Mouse (Mus musculus): Measurements from ENCODE around the gene Rpl28. TPM values are rescaled to one million over a fixed set of nuclear protein-coding genes. Genes with fewer than 3 reads are reported as not detected.

Gene Rpl28
- polyA plus RNA-seq (2014; fragmentation: Nextera tagmentation; extraction: Ambion mirVana): 203 and 220 TPM in 2 replicates

DNA sequence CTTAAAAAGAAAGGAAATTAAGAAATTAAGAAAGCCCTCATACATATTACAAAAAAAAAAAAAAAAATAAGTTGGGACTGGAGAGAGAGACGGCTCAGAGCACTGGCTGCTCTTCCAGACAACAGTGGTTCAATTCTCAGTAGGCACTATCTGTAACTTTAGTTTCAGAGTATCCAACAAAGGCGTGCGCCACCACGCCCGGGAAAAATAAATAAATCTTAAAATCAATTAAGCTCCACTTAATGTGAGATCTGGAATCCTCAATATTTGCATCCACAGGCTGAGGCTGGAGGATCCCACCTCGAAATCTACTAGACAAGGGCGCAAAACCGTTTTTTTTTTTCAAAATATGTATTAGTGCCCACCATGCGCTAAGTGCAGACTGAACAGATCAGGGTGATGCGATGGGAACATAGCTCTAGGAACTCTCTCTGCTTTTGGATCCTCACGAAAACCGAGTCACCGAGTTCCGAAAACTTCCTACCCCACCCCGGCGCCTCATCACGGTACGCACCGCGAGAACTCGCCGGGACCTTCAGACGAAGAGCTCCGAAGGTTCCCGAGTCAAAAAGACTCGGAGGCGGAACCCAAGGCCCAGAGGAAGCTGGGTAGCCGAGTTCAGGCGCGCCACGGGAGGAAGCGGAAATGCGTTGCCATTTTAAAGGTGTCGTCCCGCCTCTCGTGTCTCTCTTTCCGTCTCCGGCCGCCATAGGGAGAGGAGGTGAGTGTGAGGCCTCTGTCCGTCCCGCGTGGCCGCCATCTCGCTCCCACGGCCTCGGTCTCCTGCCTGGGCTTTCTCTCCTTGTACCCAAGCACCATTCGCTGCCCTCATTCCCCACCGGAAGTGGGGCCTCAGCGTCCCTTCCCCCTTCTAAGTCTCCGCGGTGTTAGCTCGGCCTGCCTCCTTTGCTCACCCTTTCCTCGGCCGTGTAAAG, at the start of gene Rpl28:
Rpl28 (plus strand) TSS at position 597 of the 935 bp plus-strand sequence.
- H3K9me3 ChIP-seq (ENCODE audit: control insufficient read depth, low read length): no peaks in the 10 kb centered on the region
- DNase-seq (ENCODE audit: low spot score) (peak; percentile 96), ATAC-seq (replicated peaks; ENCODE audit: low FRiP score) (peak; percentile 91)
- peak within 1 kb of the TSS; percentile 61 for H3K4me3 ChIP-seq (ENCODE audit: low read depth, low read length)
- H3K27me3 ChIP-seq (ENCODE audit: control insufficient read depth, insufficient read depth, low read length): peaks cover 8% of the 10 kb centered on the region; the same call in 1 of the 2 replicates
- peaks cover 12% of the 10 kb centered on the region; the same call in 1 of the 2 replicates for H3K4me1 ChIP-seq (replicated peaks; ENCODE audit: control insufficient read depth, insufficient read depth, low read length)
- peak within 1 kb of the TSS; percentile 72 for H3K9ac ChIP-seq (ENCODE audit: low read length)
- peaks cover 16% of the 10 kb centered on the region for H3K36me3 ChIP-seq (ENCODE audit: control insufficient read depth, insufficient read depth, low read length)
- H3K27ac ChIP-seq (ENCODE audit: low read depth, low read length): peak within 1 kb of the TSS; percentile 87
- H3K4me2 ChIP-seq (ENCODE audit: low read depth, low read length, severe bottlenecking): peak within 1 kb of the TSS; percentile 88
- 2% methylated on average over 54 of the region's 54 CpGs for WGBS

DNA sequence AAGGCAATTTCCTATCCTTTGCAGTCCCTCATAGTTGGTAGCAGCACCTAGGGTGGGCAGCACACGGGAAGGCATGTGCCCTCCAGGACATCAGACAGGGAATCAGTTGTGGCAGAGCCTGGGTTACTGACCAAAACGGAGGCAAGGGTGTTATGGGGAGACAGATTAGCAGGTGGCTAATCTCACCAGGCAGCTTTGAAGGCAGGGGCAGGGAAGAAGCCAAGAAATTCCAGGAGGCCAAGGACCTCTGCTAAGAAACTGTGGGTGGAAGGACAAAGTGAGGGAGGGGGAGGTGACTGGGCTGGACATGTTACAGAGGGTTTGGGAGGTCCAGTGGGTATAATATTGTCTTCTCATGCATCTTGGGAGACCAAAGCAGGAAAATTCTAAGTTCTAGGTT, 49.3 kb upstream of the Rpl28 start:
- no peak overlapping the region for H3K27ac ChIP-seq (ENCODE audit: low read depth, low read length)
- ATAC-seq (replicated peaks; ENCODE audit: low FRiP score) (no peak), DNase-seq (ENCODE audit: low spot score) (no peak)
- WGBS: 80% methylated on average over 2 of the region's 2 CpGs
- H3K27me3 ChIP-seq (ENCODE audit: control insufficient read depth, insufficient read depth, low read length): no peaks in the 10 kb centered on the region
- H3K4me2 ChIP-seq (ENCODE audit: low read depth, low read length, severe bottlenecking): no peak overlapping the region
- H3K4me1 ChIP-seq (replicated peaks; ENCODE audit: control insufficient read depth, insufficient read depth, low read length): peaks cover 11% of the 10 kb centered on the region
- H3K9ac ChIP-seq (ENCODE audit: low read length): no peak overlapping the region
- H3K4me3 ChIP-seq (ENCODE audit: low read depth, low read length): no peak overlapping the region
- H3K36me3 ChIP-seq (ENCODE audit: control insufficient read depth, insufficient read depth, low read length): no peaks in the 10 kb centered on the region
- H3K9me3 ChIP-seq (ENCODE audit: control insufficient read depth, low read length): no peaks in the 10 kb centered on the region

DNA sequence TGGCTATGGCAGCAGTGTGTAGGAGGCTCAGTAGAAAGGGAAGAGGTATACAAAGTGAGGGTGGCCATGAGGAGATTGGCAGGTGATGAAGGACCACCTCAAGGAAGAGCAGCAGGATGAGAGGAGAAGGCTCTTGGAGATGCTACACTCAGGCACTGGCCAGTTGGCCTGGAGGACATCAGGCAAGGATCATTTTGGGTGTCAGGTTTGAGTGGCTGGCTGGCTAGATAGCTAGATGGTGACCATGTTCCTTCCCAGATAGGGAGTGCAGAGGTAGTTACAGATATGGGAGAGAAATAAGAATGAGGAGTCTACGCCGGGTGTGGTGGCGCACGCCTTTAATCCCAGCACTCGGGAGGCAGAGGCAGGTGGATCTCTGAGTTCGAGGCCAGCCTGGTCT, 47.8 kb upstream of the Rpl28 start:
- peaks cover 7% of the 10 kb centered on the region for H3K4me1 ChIP-seq (replicated peaks; ENCODE audit: control insufficient read depth, insufficient read depth, low read length)
- H3K27me3 ChIP-seq (ENCODE audit: control insufficient read depth, insufficient read depth, low read length): no peaks in the 10 kb centered on the region
- no peaks in the 10 kb centered on the region for H3K36me3 ChIP-seq (ENCODE audit: control insufficient read depth, insufficient read depth, low read length)
- DNase-seq (ENCODE audit: low spot score) (no peak), ATAC-seq (replicated peaks; ENCODE audit: low FRiP score) (no peak)
- 95% methylated on average over 6 of the region's 6 CpGs for WGBS
- H3K4me3 ChIP-seq (ENCODE audit: low read depth, low read length): no peak overlapping the region
- no peaks in the 10 kb centered on the region for H3K9me3 ChIP-seq (ENCODE audit: control insufficient read depth, low read length)
- H3K9ac ChIP-seq (ENCODE audit: low read length): no peak overlapping the region
- H3K4me2 ChIP-seq (ENCODE audit: low read depth, low read length, severe bottlenecking): no peak overlapping the region
- no peak overlapping the region for H3K27ac ChIP-seq (ENCODE audit: low read depth, low read length)

DNA sequence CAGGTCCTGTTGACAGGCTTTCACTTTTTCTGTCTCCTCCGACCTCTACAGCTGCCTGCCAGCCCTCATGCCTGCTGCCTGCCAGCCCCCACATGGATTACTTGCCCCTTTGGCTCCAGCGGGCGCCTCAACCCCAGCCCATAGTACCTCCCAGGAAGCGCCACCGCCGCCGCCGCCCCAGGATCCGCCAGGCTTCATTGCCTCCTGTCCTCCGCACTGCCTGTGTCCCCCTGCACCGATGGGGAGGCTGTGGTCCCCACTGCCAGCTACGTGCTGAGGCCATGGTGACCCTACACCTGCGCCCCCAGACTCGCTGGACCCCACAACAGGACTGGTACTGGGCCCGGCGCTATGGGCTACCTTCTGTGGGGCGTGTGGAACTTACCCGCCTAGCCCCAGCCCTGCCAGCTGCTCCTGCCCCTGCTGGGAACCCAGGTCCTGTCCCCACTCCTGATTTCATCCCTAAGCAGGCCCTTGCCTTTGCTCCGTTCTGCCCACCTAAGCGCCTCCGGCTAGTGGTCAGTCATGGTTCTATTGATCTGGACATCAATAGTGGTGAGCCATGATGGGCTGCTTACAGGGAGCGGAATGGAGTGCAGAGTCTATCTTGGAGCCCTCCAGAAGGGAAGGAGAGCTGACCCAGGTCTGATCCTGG, 46.2 kb upstream of the Rpl28 start:
- no peak overlapping the region for H3K4me3 ChIP-seq (ENCODE audit: low read depth, low read length)
- no peaks in the 10 kb centered on the region for H3K27me3 ChIP-seq (ENCODE audit: control insufficient read depth, insufficient read depth, low read length)
- H3K9me3 ChIP-seq (ENCODE audit: control insufficient read depth, low read length): no peaks in the 10 kb centered on the region
- ATAC-seq (replicated peaks; ENCODE audit: low FRiP score) (no peak), DNase-seq (ENCODE audit: low spot score) (no peak)
- H3K9ac ChIP-seq (ENCODE audit: low read length): no peak overlapping the region
- whole genome bisulfite sequencing: 82% methylated on average over 22 of the region's 22 CpGs
- H3K4me2 ChIP-seq (ENCODE audit: low read depth, low read length, severe bottlenecking): no peak overlapping the region
- peaks cover 3% of the 10 kb centered on the region for H3K4me1 ChIP-seq (replicated peaks; ENCODE audit: control insufficient read depth, insufficient read depth, low read length)
- H3K36me3 ChIP-seq (ENCODE audit: control insufficient read depth, insufficient read depth, low read length): no peaks in the 10 kb centered on the region
- no peak overlapping the region for H3K27ac ChIP-seq (ENCODE audit: low read depth, low read length)

DNA sequence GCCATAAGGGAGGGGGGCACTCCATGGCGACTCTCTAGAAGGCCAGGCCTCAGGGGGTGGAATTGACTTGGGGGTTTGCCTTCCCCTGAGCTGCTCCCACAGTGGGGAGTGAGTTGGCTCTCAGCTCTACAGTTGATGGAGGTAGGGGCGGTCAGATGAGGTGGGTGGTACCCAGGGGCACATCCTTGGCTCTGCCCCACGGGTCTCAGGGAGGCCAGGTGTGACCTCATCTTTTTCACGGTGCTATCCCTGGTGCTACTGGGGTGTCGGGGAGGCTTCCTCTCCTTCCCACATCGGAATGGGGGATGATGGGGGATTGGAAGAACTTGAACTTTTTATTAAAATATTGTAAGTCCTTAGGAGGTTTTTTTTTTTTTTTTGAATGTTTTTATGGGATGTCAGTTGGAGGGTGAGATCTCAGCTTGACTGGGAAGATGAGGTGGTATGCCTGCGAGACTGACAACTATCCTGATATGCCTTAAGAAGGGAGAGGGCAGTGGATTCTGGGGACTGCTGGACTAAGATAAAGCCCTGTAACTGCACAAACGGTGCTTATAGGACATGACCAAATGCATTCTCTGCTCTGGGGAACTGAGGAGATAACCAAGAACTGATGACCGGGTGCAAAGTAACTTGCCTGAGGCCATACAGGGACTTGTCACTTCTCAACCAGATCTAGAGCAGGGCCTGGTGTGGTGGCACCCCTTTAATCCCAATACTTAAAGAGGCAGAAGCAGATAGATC, 45.3 kb upstream of the Rpl28 start:
- no peak overlapping the region for H3K4me3 ChIP-seq (ENCODE audit: low read depth, low read length)
- DNase-seq (ENCODE audit: low spot score): no peak
- no peak overlapping the region for H3K9ac ChIP-seq (ENCODE audit: low read length)
- WGBS: 76% methylated on average over 9 of the region's 9 CpGs
- peaks cover 7% of the 10 kb centered on the region for H3K4me1 ChIP-seq (replicated peaks; ENCODE audit: control insufficient read depth, insufficient read depth, low read length)
- no peaks in the 10 kb centered on the region for H3K9me3 ChIP-seq (ENCODE audit: control insufficient read depth, low read length)
- H3K27ac ChIP-seq (ENCODE audit: low read depth, low read length): 0 out of 2 replicates have a peak overlapping the region, but pooled peaks have one; percentile 6
- H3K27me3 ChIP-seq (ENCODE audit: control insufficient read depth, insufficient read depth, low read length): no peaks in the 10 kb centered on the region
- H3K36me3 ChIP-seq (ENCODE audit: control insufficient read depth, insufficient read depth, low read length): no peaks in the 10 kb centered on the region
- H3K4me2 ChIP-seq (ENCODE audit: low read depth, low read length, severe bottlenecking): no peak overlapping the region
- no peak for ATAC-seq (replicated peaks; ENCODE audit: low FRiP score)

DNA sequence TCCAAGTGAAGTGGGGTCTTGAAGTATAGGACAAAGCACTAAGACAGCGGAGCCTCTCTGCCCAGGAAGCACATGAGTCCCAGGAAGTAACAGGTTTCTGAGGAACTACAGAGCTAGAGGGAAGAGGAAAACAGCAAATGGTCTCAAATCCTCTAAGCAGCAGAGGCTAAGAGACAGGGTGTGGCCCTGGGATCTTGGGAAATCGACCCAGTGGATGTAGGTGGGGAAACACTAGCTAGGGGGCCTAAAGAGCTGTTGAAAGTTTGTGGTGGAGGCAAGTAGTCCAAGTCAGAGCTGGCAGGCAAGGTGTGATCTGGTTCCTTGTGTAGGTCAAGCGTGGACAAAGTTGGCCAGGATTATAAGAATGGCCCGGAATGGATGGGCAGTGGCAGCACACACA, 44.4 kb upstream of the Rpl28 start:
- 90% methylated on average over 4 of the region's 4 CpGs for WGBS
- no peaks in the 10 kb centered on the region for H3K27me3 ChIP-seq (ENCODE audit: control insufficient read depth, insufficient read depth, low read length)
- no peak overlapping the region for H3K27ac ChIP-seq (ENCODE audit: low read depth, low read length)

DNA sequence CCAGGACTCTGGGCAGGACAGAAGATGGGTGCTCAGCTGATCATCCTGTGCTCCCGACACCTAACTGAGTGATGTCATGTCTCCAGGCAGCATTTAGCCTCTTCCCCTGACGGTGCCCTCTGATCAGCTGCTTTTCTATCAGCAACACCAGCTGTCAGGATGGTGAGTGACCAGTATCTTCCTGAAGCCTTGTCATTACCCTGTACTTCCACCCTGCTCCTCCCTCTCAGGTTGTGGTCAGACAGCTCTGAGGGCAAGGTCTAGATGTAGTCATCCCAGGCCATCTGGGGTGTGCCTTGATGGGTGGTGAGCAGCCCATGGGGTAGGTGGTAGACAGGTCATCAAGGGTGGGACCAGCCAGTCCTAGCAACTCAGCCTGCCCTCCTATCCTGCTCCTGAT, 43.5 kb upstream of the Rpl28 start:
- WGBS: 93% methylated on average over 2 of the region's 2 CpGs
- H3K4me1 ChIP-seq (replicated peaks; ENCODE audit: control insufficient read depth, insufficient read depth, low read length): peaks cover 10% of the 10 kb centered on the region

More for the DNA sequence above, 44.4 kb upstream of the Rpl28 start:
- Histone ChIP-seq H3K4me2 (ENCODE audit: low read depth, low read length, severe bottlenecking) (no peak overlapping the region), H3K4me1 (replicated peaks; ENCODE audit: control insufficient read depth, insufficient read depth, low read length) (peaks cover 10% of the 10 kb centered on the region), H3K9ac (ENCODE audit: low read length) (no peak overlapping the region), H3K4me3 (ENCODE audit: low read depth, low read length) (no peak overlapping the region), H3K9me3 (ENCODE audit: control insufficient read depth, low read length) (no peaks in the 10 kb centered on the region), H3K36me3 (ENCODE audit: control insufficient read depth, insufficient read depth, low read length) (no peaks in the 10 kb centered on the region)
- DNase-seq (ENCODE audit: low spot score) (no peak), ATAC-seq (replicated peaks; ENCODE audit: low FRiP score) (no peak)

More for the DNA sequence above, 43.5 kb upstream of the Rpl28 start:
- Histone ChIP-seq H3K27ac (ENCODE audit: low read depth, low read length) (no peak overlapping the region), H3K4me3 (ENCODE audit: low read depth, low read length) (no peak overlapping the region), H3K9ac (ENCODE audit: low read length) (no peak overlapping the region), H3K27me3 (ENCODE audit: control insufficient read depth, insufficient read depth, low read length) (no peaks in the 10 kb centered on the region), H3K9me3 (ENCODE audit: control insufficient read depth, low read length) (no peaks in the 10 kb centered on the region), H3K4me2 (ENCODE audit: low read depth, low read length, severe bottlenecking) (no peak overlapping the region), H3K36me3 (ENCODE audit: control insufficient read depth, insufficient read depth, low read length) (no peaks in the 10 kb centered on the region)
- DNase-seq (ENCODE audit: low spot score) (no peak), ATAC-seq (replicated peaks; ENCODE audit: low FRiP score) (no peak)

All from forebrain, embryonic 11.5 days (tissue).